Mouse (Mus musculus) midbrain, embryonic 10.5 days (tissue): ENCODE results near the gene Naa38. TPM values are rescaled to one million over a fixed set of nuclear protein-coding genes. Genes with fewer than 3 reads are reported as not detected.

Source experiments
- DNase-seq: peaks from one replicate; pipeline ENCODE4 v3.0.0-alpha.2; 2017; ENCODE audit warnings: low spot score
- H3K27ac ChIP-seq: fragments of 300-500 bp; sonication (generic); replicated peaks from 2 replicates; pipeline ENCODE4 v1.5.1; 2016; ENCODE audit warnings: mild to moderate bottlenecking
- H3K27me3 ChIP-seq: fragments of 300-500 bp; sonication (generic); 2 replicates; pipeline ENCODE4 v1.6.1; 2016; ENCODE audit warnings: low read depth, mild to moderate bottlenecking; ENCODE audit not compliant: poor library complexity, severe bottlenecking
- H3K36me3 ChIP-seq: fragments of 300-500 bp; sonication (generic); 2 replicates; pipeline ENCODE4 v1.6.1; 2016; ENCODE audit warnings: mild to moderate bottlenecking, moderate library complexity
- H3K4me1 ChIP-seq: fragments of 300-500 bp; sonication (generic); 2 replicates; pipeline ENCODE4 v1.6.1; 2016
- H3K4me3 ChIP-seq: fragments of 300-500 bp; sonication (generic); 2 replicates; pipeline ENCODE4 v1.5.1; 2016; ENCODE audit warnings: mild to moderate bottlenecking, moderate library complexity
- H3K9me3 ChIP-seq: fragments of 300-500 bp; sonication (generic); replicated peaks from 2 replicates; pipeline ENCODE4 v1.6.1; 2016; ENCODE audit warnings: mild to moderate bottlenecking
- WGBS: fragments of 180-500 bp; shearing (Covaris S2); methylation state at CpG from one replicate; pipeline ENCODE4 v1.1.7; 2016; 5-methylcytosine and 5-hydroxymethylcytosine counted together
- polyA plus RNA-seq: library from polyadenylated mRNA; unstranded; fragments of >200 nt; fragmentation: Nextera tagmentation; extraction: Ambion mirVana; gene quantifications from 2 replicates; pipeline ENCODE4 v1.2.1, GENCODE M21; 2016

Naa38 gene
- polyA plus RNA-seq, 1 experiment from 2014 or later = 146 TPM

DNA sequence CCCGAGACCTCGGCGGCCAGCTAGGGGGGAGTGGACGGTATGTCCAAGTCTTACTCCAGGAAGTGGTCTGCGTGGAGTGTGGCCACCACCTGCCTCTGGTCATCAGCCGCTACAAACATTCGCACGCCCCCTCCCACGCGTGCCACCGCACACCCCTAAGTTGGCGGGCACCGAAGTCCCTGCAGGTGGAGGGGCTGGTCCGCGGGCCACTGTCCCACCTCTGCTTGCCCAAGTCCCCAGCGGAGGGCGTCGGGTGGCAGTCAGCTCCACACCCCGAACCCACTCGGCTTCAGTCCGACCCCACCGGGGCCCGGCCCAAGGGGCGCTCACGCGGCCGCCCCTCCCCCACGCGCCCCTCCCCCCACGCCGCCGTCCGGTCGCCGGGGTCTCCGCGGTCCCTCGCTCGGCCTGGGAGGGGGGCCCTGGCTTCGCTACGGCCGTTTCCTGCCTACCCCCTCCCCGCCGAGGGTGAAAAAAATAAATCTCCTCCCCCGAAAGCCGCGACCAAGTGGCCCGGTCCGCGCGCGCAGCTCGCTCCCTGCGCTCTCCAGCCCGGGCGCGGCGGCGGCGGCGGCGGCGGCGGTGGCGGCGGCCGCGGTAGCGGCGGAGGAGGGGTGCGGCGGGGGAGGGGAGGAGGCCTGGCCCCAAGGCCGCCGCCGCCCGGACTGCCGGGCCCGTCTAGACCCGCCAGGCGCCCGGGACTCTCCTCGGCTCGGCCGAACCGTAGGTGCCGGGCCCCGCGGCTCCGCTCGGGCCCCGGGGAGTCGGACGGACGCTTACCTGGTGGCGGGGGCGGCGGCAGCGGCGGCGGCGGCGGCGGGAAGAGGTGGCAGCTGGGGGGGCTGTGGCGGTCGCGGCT lies 26.7 kb upstream of the Naa38 start:
- WGBS = under 1% methylated on average over 84 of the region's 106 CpGs
- Histone ChIP-seq H3K27me3 (no peaks in the 10 kb centered on the region), H3K9me3 (no peaks in the 10 kb centered on the region), H3K4me3 (peak overlapping the region; percentile 97), H3K27ac (peak overlapping the region; percentile 100), H3K4me1 (peaks cover 85% of the 10 kb centered on the region), H3K36me3 (peaks cover 27% of the 10 kb centered on the region)
- peak; percentile 73 for DNase-seq

DNA sequence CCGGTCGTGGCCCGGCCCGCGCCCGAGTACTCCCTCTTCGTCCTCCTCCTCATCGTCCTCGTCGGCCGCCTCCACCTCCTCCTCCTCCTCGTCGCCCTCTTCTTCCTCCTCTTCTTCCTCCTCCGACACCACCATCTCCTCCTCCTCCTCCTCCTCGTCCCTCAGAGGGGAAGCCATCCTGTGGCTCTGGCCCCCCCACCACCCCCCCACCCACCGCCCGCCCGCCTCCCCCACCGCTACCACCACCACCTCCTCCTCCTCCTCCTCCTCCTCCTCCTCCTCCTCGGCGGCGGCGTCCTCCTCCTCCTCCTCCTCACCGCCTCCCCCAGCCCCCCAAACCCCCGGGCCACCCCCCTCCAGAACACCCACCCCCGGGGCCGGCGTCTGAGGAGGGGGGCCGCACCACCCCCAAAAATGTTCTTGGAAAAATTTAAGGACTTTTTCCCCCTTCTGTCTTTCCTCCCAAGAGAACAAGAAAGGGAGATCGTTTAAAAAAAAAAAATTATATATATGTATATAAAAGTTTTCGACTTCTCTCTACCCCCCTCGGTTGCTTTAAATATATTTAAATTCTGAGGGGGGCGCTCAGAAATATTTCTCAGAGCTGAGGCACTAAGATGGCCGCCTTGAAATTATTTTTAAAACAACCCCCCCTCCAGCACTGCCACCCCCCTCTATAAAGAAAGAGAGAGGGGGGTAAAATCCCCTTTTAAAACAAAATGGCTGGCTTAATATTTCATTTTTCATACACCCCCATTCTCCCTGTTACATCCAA lies 25.9 kb upstream of the Naa38 start, which contains the start of gene Chd3:
Chd3 (minus strand) TSS at position 192 of the 775 bp plus-strand sequence.
- 4% methylated on average over 16 of the region's 34 CpGs for WGBS
- Histone ChIP-seq H3K4me1 (peaks cover 88% of the 10 kb centered on the region), H3K27ac (peak within 1 kb of the TSS; percentile 100), H3K4me3 (peak within 1 kb of the TSS; percentile 97), H3K9me3 (no peaks in the 10 kb centered on the region), H3K27me3 (no peaks in the 10 kb centered on the region), H3K36me3 (peaks cover 27% of the 10 kb centered on the region)
- peak; percentile 63 for DNase-seq

DNA sequence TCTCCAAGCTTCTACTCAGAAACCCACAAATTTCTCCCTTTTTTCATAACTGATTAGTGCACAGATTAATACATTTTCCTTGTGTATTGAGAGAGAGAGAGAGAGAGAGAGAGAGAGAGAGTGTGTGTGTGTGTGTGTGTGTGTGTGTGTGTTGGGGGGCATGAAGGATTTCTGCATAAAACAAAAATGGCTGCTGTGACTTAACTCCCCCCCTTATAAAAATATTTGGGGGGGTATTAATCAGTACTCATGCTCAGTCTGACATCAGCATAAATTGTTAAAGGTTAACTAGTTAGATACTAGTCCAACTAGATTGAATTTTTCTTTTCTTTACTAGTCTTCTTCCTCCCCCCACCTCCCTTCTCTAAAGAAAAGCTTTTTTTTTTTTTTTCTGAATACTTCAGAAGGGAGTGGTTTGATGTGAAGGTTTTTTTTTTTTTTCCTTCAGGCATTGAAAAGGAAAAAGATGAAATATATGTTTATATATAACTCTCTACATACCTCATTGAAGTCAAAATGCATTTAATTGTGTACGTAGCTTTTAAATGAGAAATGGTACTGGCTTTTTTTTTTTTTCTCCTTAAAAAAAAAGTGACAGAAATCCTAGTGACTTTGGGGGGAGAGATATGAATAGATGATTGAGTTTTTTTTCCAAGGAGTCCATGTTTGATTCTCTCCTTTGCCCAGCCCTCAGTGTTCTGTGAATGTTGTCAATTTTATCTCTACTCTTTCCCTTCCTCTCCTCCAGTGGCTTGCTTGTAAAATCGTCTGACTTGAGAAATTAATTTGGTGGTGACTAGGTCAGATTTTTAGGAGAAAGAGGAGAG lies 25.1 kb upstream of the Naa38 start:
- no peak for DNase-seq

DNA sequence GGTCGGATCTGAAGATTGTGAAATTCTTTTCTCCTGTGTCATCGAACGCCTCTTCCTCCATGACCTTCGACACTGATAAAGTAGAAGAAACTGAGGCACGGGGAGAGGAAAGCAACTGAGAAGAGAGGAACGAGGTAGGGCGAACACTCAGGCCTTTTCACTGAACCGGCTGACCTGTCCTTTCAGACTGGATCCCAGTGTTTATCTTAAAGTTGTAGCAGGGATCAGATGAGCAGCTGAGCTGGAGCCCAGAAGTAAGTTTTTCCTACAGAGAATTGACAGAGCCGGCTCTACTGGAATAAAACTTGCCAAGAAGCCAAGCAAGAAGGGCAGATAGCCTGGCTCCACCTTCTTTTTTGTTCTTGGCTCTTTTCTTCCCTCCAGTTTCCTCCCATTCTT lies 24.5 kb upstream of the Naa38 start:
- Histone ChIP-seq H3K9me3 (no peaks in the 10 kb centered on the region), H3K27ac (peak overlapping the region; percentile 82), H3K4me1 (peaks cover 74% of the 10 kb centered on the region), H3K27me3 (no peaks in the 10 kb centered on the region), H3K36me3 (peaks cover 37% of the 10 kb centered on the region), H3K4me3 (peak overlapping the region; percentile 97)
- DNase-seq = no peak
- WGBS = 17% methylated on average over 9 of the region's 9 CpGs

More for the DNA sequence above, 25.1 kb upstream of the Naa38 start:
- Histone ChIP-seq H3K27me3 (no peaks in the 10 kb centered on the region), H3K36me3 (peaks cover 32% of the 10 kb centered on the region), H3K9me3 (no peaks in the 10 kb centered on the region), H3K27ac (peak overlapping the region; percentile 100), H3K4me1 (peaks cover 80% of the 10 kb centered on the region), H3K4me3 (peak overlapping the region; percentile 97)
- 38% methylated on average over 2 of the region's 2 CpGs for WGBS

DNA sequence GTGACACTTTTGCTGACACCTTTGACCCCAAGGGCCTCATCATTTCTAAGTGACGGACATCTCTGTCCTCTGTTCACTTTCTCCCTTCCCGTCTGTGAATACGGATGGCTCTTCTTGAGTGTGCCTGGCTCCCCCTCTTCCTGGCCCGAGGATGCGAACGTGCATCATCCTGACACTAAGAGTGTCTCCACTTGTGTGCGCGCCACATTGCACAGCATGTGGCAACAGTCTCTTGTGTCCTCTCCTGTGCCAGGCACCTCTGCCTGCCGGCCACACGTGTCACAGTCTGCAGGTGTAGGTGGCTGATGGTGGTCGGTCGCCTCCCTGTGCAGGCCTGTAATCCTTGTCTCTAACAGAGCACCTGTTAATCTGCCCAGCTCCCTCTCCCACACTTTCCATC lies 23.7 kb upstream of the Naa38 start:
- H3K27ac ChIP-seq = peak overlapping the region; percentile 82
- H3K4me1 ChIP-seq = peaks cover 66% of the 10 kb centered on the region
- no peak for DNase-seq
- H3K27me3 ChIP-seq = no peaks in the 10 kb centered on the region
- H3K36me3 ChIP-seq = peaks cover 44% of the 10 kb centered on the region
- WGBS = 31% methylated on average over 12 of the region's 12 CpGs
- H3K9me3 ChIP-seq = no peaks in the 10 kb centered on the region
- peak overlapping the region; percentile 97 for H3K4me3 ChIP-seq

DNA sequence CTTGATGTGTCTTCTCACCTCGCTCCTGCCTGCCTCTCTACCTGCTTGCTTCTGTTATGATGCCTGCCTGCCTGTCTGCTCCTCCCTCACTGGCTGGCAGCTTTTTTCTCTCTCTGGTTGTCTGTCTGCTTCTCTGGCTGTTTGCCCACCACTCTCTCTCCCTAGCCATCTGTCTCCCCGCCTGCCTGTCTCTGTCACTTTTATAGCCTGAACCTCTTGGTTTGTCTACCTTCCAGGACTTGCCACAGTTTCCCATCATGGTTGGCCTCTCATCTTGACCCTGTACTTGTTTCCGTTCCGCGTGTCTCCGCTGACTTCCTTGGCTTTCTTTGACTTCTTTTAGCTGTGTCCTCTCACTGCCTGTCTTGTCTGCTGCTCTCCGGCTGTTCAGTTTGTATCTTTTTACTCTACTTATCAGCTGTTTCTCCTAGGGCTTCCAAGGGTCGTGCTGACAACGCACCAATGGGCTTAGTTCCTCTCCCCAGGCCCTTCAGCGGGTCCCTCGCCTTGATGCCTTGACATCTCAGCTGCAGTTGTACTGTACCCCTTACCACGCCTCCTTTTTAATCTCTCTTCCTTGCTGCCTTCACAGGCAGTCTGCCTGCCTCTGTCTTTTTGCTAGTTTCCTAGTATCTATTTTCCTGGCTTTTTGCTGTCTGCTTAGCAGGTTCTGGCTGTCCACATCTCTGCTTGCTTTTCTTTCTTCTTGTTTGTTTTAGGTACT lies 23.1 kb upstream of the Naa38 start:
- no peaks in the 10 kb centered on the region for H3K9me3 ChIP-seq
- WGBS = 68% methylated on average over 12 of the region's 12 CpGs
- H3K27ac ChIP-seq = peak overlapping the region; percentile 82
- H3K4me1 ChIP-seq = peaks cover 60% of the 10 kb centered on the region
- H3K27me3 ChIP-seq = no peaks in the 10 kb centered on the region
- no peak for DNase-seq
- H3K4me3 ChIP-seq = peak overlapping the region; percentile 97
- peaks cover 46% of the 10 kb centered on the region for H3K36me3 ChIP-seq

DNA sequence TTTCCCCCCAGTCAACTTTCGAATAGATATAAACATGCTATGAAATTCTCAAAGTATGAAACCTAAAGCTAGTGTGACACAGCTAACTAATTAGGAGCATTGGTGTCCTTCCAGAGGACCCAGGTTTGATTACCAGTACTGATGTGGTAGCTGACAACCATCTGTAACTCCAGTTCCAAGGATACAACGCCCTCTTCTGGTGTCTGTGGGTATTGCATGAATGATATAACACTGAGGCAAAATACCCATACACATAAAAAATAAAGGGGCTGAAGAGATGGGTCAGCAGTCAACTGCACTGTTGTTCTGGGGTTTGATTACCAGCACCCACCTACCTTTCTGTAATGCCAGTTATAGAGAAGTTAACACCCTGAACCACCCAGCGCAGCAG lies 22.5 kb upstream of the Naa38 start:
- H3K27ac ChIP-seq = no peak overlapping the region
- DNase-seq = no peak

DNA sequence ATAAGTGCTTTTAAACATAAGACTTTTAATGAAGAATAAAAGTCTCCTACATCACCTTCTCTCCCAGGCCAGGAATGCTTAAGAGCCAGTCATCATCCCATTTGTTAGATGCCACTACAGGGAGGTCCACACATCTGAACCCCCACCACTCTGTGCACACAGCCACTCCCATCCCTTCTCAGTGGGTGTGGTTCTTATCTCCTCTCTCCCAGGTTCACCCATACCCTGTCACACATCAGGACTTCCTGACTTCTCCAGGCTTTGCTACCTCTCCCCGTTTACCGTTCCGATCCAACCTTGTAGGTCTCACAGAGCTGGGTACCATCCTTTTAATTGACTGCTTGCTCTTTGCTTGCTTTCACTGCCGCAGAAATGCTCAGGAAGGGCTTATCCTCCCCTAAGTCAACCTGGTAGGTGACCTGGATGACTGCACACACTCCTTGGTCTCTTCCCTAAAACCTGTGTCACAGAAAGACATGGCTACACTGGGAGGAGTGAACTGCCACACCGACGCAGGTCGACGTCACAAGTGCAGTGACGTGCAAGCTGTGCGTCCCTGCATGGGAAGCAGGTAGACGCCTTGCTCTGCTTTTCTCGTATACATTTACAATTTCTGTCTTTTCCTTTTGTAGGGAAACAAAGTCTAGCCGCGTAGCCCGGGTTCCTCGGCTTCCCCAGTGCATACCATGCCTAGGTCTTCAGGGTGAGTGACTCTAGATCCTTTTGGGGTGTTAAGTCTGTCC lies 21.9 kb upstream of the Naa38 start:
- H3K4me1 ChIP-seq = peaks cover 48% of the 10 kb centered on the region
- H3K36me3 ChIP-seq = peaks cover 57% of the 10 kb centered on the region
- no peak for DNase-seq
- H3K27me3 ChIP-seq = no peaks in the 10 kb centered on the region
- H3K9me3 ChIP-seq = no peaks in the 10 kb centered on the region
- no peak overlapping the region for H3K4me3 ChIP-seq
- WGBS = 90% methylated on average over 16 of the region's 16 CpGs
- no peak overlapping the region for H3K27ac ChIP-seq

More for the DNA sequence above, 22.5 kb upstream of the Naa38 start:
- H3K9me3 ChIP-seq = no peaks in the 10 kb centered on the region
- peaks cover 55% of the 10 kb centered on the region for H3K4me1 ChIP-seq
- peaks cover 51% of the 10 kb centered on the region for H3K36me3 ChIP-seq
- 62% methylated on average over 3 of the region's 3 CpGs for WGBS
- no peaks in the 10 kb centered on the region for H3K27me3 ChIP-seq
- no peak overlapping the region for H3K4me3 ChIP-seq

DNA sequence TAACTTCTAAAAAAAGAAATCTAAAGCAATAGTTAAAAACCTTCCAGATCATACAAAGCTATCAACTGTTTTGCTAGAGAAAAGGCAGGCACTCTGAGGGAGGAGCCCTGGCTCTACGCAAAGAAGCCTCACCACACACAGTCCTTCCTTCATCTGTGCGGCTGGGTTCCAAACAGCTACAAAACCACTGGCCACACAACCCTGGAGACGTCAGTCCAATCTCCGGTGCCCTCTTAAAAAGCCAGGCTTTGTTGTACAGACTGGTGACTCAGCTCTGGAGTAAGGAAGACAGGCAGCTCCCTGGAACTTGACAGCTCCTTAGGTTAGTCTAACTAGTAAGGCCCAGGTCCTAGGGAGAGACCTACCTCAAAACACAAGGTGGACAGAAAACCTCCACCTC lies 19.6 kb upstream of the Naa38 start:
- peaks cover 63% of the 10 kb centered on the region for H3K36me3 ChIP-seq
- peaks cover 32% of the 10 kb centered on the region for H3K4me1 ChIP-seq
- no peaks in the 10 kb centered on the region for H3K9me3 ChIP-seq
- H3K27me3 ChIP-seq = no peaks in the 10 kb centered on the region
- no peak overlapping the region for H3K27ac ChIP-seq
- no peak overlapping the region for H3K4me3 ChIP-seq
- 90% methylated on average over 4 of the region's 4 CpGs for WGBS
- no peak for DNase-seq

DNA sequence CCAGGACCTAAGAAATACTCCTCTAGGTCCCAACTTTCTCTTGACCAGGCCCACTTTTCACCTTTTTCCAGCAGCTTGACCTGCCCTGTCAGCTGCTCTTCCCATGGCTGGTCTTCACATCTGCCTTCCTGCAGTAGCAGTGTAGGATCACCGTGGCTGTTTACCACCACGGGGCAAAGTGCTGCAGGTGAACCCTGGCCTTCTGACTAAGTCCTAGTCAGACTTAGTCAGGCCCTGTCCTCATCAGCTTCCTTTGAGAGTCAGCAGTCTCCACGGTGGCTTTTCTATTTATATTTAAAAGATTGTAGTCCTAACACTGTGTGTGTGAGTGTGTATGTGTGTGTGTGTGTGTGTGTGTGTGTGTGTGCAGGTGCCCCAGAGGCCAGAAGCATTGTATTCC lies 17.5 kb upstream of the Naa38 start:
- WGBS = 89% methylated on average over 3 of the region's 3 CpGs
- Histone ChIP-seq H3K4me1 (peaks cover 11% of the 10 kb centered on the region), H3K4me3 (no peak overlapping the region), H3K9me3 (no peaks in the 10 kb centered on the region), H3K27me3 (no peaks in the 10 kb centered on the region), H3K27ac (no peak overlapping the region), H3K36me3 (peaks cover 54% of the 10 kb centered on the region)
- DNase-seq = no peak

DNA sequence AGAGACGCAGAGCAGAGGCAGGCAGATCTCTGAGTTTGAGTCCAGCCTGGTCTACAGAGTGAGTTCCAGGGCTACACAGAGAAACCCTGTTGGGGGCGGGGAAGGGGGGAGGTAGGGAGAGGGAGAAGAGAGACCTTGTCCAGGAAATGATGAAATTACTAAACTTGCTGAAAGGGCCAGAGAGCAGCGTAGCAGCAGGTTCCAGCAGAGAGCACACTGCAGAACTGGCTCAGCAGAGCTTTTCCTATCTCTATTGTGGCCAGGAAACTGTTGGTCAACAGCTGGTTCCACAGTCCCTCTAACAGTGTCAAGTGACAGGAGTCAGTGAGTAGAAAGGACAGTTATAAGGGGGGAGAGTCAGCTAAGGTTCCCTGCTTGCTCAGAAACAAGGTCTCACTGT lies 15.7 kb upstream of the Naa38 start:
- Histone ChIP-seq H3K27ac (no peak overlapping the region), H3K36me3 (peaks cover 37% of the 10 kb centered on the region), H3K4me1 (no peaks in the 10 kb centered on the region; the same call in 1 of the 2 replicates), H3K4me3 (no peak overlapping the region), H3K27me3 (no peaks in the 10 kb centered on the region), H3K9me3 (no peaks in the 10 kb centered on the region)
- no peak for DNase-seq
- 86% methylated on average over 3 of the region's 3 CpGs for WGBS
